Mouse (Mus musculus): ENCODE measurements around the gene Spred2. TPM values are rescaled to one million over a fixed set of nuclear protein-coding genes. Genes with fewer than 3 reads are reported as not detected.
"Not testable (repeated sequence)": the region's sequence is repeated elsewhere in the genome, so short reads cannot be mapped to it uniquely, and the experiment has no call there.

Spred2 gene
- polyA plus RNA-seq, 1 experiment from 2014 or later = 9.3 TPM

- Histone ChIP-seq H3K4me2 (replicated peaks) (no peak overlapping the region), H3K9ac (replicated peaks) (no peak overlapping the region), H3K27me3 (no peaks in the 10 kb centered on the region), H3K9me3 (no peaks in the 10 kb centered on the region), H3K27ac (replicated peaks) (no peak overlapping the region), H3K4me3 (no peak overlapping the region), H3K36me3 (peaks cover 29% of the 10 kb centered on the region), H3K4me1 (no peaks in the 10 kb centered on the region)
- WGBS = 74% methylated on average over 1 of the region's 1 CpGs
- ATAC-seq (replicated peaks) = no peak
Measured at GRCm38 (mm10) chr11:20056168-20056567, 132.0 kb downstream of the Spred2 start.

GRCm38 (mm10) chr11:20057429-20057828, 133.3 kb downstream of the Spred2 start:
- 92% methylated on average over 2 of the region's 2 CpGs for WGBS
- Histone ChIP-seq H3K4me1 (no peaks in the 10 kb centered on the region), H3K4me2 (replicated peaks) (no peak overlapping the region), H3K36me3 (peaks cover 33% of the 10 kb centered on the region), H3K27me3 (no peaks in the 10 kb centered on the region), H3K4me3 (no peak overlapping the region), H3K9ac (replicated peaks) (no peak overlapping the region), H3K9me3 (no peaks in the 10 kb centered on the region), H3K27ac (replicated peaks) (no peak overlapping the region)
- no peak for ATAC-seq (replicated peaks)

- Histone ChIP-seq H3K27me3 (no peaks in the 10 kb centered on the region), H3K9me3 (no peaks in the 10 kb centered on the region), H3K4me1 (peaks cover 5% of the 10 kb centered on the region; the same call in 1 of the 2 replicates), H3K4me2 (replicated peaks) (no peak overlapping the region), H3K4me3 (no peak overlapping the region), H3K9ac (replicated peaks) (no peak overlapping the region), H3K27ac (replicated peaks) (no peak overlapping the region), H3K36me3 (peaks cover 33% of the 10 kb centered on the region)
- ATAC-seq (replicated peaks) = no peak
- WGBS = 66% methylated on average over 3 of the region's 3 CpGs
Measured at GRCm38 (mm10) chr11:20059736-20060135, 135.6 kb downstream of the Spred2 start.

DNA sequence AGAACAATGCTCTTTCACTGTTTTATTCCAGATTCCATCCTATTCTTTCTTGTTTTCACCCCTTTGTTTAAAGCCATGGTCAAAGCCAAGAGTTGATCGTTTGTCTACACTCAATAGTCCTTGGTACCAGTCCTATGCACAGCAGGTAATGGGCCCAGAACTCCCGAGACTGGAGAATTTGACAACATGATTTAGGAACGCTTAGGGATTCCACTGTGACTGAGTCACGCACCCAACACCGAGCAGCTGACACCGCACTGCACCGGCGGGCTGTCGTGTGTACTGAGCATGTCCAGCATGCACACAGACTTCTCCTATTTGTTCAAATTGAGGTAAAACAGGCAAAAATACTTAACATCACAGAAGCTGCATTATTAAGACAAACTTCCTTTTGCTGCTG, 138.6 kb downstream of the Spred2 start:
- H3K9ac ChIP-seq (replicated peaks); ATAC-seq (replicated peaks); H3K9me3 ChIP-seq; H3K27me3 ChIP-seq; H3K4me2 ChIP-seq (replicated peaks); H3K4me3 ChIP-seq; H3K4me1 ChIP-seq; H3K27ac ChIP-seq (replicated peaks): not testable (repeated sequence)
- peaks cover 25% of the 10 kb centered on the region for H3K36me3 ChIP-seq
- WGBS = 85% methylated on average over 9 of the region's 9 CpGs

- H3K27me3 ChIP-seq; ATAC-seq (replicated peaks); H3K27ac ChIP-seq (replicated peaks); H3K4me3 ChIP-seq; H3K4me1 ChIP-seq; H3K9ac ChIP-seq (replicated peaks); H3K9me3 ChIP-seq; H3K4me2 ChIP-seq (replicated peaks): not testable (repeated sequence)
- 10% methylated on average over 2 of the region's 2 CpGs for WGBS
- peaks cover 21% of the 10 kb centered on the region for H3K36me3 ChIP-seq
Measured at GRCm38 (mm10) chr11:20064086-20064485, 139.9 kb downstream of the Spred2 start.

DNA sequence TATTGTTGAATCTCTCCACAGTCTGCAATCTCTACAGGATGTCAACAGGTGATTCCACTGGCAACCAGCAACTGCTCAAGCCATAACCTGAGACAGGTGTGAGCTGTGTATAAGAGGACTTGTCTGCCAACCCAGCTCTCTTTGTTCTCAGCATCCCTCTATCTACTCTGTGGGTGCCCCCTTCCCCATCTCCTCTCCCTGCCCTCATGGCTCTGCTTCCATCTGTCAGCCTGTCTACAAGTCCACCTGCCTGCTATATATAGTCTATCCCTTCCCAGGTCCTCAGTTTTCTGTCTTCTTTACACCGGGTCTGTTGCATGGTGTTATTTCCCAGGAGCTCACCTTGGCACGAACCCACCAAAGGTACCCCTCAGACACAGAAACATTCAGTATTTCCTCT, 140.8 kb downstream of the Spred2 start:
- H3K27me3 ChIP-seq = no peaks in the 10 kb centered on the region
- H3K4me3 ChIP-seq = no peak overlapping the region
- peaks cover 8% of the 10 kb centered on the region; the same call in 1 of the 2 replicates for H3K4me1 ChIP-seq
- H3K27ac ChIP-seq (replicated peaks) = no peak overlapping the region
- H3K36me3 ChIP-seq = peaks cover 12% of the 10 kb centered on the region; the same call in 1 of the 2 replicates
- H3K9me3 ChIP-seq = no peaks in the 10 kb centered on the region
- WGBS = 94% methylated on average over 2 of the region's 2 CpGs
- H3K9ac ChIP-seq (replicated peaks) = no peak overlapping the region
- ATAC-seq (replicated peaks) = 0 out of 2 replicates have a peak, but pooled peaks have one; percentile 13
- H3K4me2 ChIP-seq (replicated peaks) = no peak overlapping the region

DNA sequence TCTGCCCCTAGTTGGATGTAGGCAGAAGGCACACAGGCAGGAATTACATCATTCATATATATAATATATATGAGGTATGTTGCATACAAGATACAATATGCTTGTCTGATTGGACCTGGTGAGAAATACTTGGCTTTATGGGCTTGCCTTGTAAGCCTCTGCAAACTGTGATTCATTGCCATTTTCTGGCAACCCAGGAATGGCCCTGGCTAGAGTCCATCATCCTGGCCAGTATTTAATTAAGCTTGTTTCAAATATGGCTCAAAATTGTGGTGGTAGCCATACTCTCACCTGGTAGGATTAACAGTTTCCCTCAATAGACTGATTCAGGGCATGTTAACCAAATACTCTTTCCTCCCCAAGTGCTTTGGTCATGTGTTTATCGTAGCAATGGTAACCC, 141.9 kb downstream of the Spred2 start:
- H3K4me2 ChIP-seq (replicated peaks) = no peak overlapping the region

DNA sequence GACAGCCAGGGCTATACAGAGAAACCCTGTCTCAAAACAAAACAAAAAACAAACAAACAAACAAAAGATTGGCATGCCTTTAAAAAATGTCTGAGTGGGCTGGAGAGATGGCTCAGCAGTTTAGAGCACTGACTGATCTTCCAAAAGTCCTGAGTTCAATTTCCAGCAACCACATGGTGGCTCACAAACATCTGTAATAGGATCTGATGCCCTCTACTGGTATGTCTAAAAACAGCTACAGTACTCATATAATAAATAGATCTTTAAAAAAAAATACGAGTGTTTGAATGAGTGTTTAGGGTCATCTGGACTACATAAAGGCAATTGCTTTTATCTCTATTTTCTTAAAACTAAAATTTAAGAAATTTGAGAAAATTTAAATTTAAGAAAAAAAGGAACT, 143.3 kb downstream of the Spred2 start:
- Histone ChIP-seq H3K27me3 (no peaks in the 10 kb centered on the region), H3K9me3 (no peaks in the 10 kb centered on the region), H3K9ac (replicated peaks) (no peak overlapping the region), H3K36me3 (peaks cover 10% of the 10 kb centered on the region), H3K4me1 (peaks cover 8% of the 10 kb centered on the region; the same call in 1 of the 2 replicates), H3K4me3 (no peak overlapping the region), H3K27ac (replicated peaks) (no peak overlapping the region), H3K4me2 (replicated peaks) (no peak overlapping the region)
- ATAC-seq (replicated peaks) = no peak
- 64% methylated on average over 1 of the region's 1 CpGs for WGBS

More for the DNA sequence above, 141.9 kb downstream of the Spred2 start:
- Histone ChIP-seq H3K27ac (replicated peaks) (no peak overlapping the region), H3K9ac (replicated peaks) (no peak overlapping the region), H3K4me1 (peaks cover 8% of the 10 kb centered on the region; the same call in 1 of the 2 replicates), H3K36me3 (peaks cover 6% of the 10 kb centered on the region; the same call in 1 of the 2 replicates), H3K4me3 (no peak overlapping the region), H3K27me3 (no peaks in the 10 kb centered on the region), H3K9me3 (no peaks in the 10 kb centered on the region)
- ATAC-seq (replicated peaks) = no peak
- WGBS = 78% methylated on average over 1 of the region's 1 CpGs

GRCm38 (mm10) chr11:20068346-20069004, 144.3 kb downstream of the Spred2 start:
- Histone ChIP-seq H3K4me1 (peaks cover 8% of the 10 kb centered on the region; the same call in 1 of the 2 replicates), H3K36me3 (peaks cover 10% of the 10 kb centered on the region), H3K9ac (replicated peaks) (no peak overlapping the region), H3K27me3 (no peaks in the 10 kb centered on the region), H3K4me2 (replicated peaks) (no peak overlapping the region), H3K4me3 (no peak overlapping the region), H3K9me3 (no peaks in the 10 kb centered on the region), H3K27ac (replicated peaks) (no peak overlapping the region)
- 97% methylated on average over 6 of the region's 6 CpGs for WGBS
- ATAC-seq (replicated peaks) = no peak

GRCm38 (mm10) chr11:20072174-20072573, 148.0 kb downstream of the Spred2 start:
- H3K36me3 ChIP-seq = peaks cover 34% of the 10 kb centered on the region
- 81% methylated on average over 3 of the region's 3 CpGs for WGBS
- no peak overlapping the region for H3K27ac ChIP-seq (replicated peaks)
- no peaks in the 10 kb centered on the region for H3K27me3 ChIP-seq
- H3K4me2 ChIP-seq (replicated peaks) = no peak overlapping the region
- H3K4me3 ChIP-seq = no peak overlapping the region
- no peaks in the 10 kb centered on the region for H3K9me3 ChIP-seq
- peak; percentile 63 for ATAC-seq (replicated peaks)
- no peak overlapping the region for H3K9ac ChIP-seq (replicated peaks)
- H3K4me1 ChIP-seq = no peaks in the 10 kb centered on the region

GRCm38 (mm10) chr11:20072826-20073225, 148.7 kb downstream of the Spred2 start:
- H3K4me2 ChIP-seq (replicated peaks) = no peak overlapping the region
- peaks cover 36% of the 10 kb centered on the region for H3K36me3 ChIP-seq
- no peaks in the 10 kb centered on the region for H3K4me1 ChIP-seq
- 97% methylated on average over 5 of the region's 5 CpGs for WGBS
- no peak overlapping the region for H3K4me3 ChIP-seq
- no peaks in the 10 kb centered on the region for H3K9me3 ChIP-seq
- H3K27ac ChIP-seq (replicated peaks) = no peak overlapping the region
- ATAC-seq (replicated peaks) = no peak
- H3K27me3 ChIP-seq = no peaks in the 10 kb centered on the region
- no peak overlapping the region for H3K9ac ChIP-seq (replicated peaks)

Data from forebrain, embryonic 15.5 days (tissue).